Mouse (Mus musculus) intestine, postnatal 0 days (tissue): ENCODE measurements at regions not wholly inside any gene's neighbourhood (a gene's known extent, or its start where the extent isn't known, plus 50 kb on each side); places are given as distances from the start of the nearest gene placed in this dataset.
A peak's percentile ranks its signal among the peaks of the same experiment; 100 is the strongest.

Experiments
- ATAC-seq: fragments of 200-750 bp; cut with Nextera tagmentation; 2 replicates; pipeline ENCODE4 v1.8.0; 2017; ENCODE audit warnings: mild to moderate bottlenecking, moderate TSS enrichment, moderate library complexity
- H3K27ac ChIP-seq: fragments of 300-500 bp; sonication (generic); 2 replicates; pipeline ENCODE4 v1.5.1; 2014; ENCODE audit warnings: mild to moderate bottlenecking, low read depth, low read length, moderate library complexity
- H3K27me3 ChIP-seq: fragments of 300-500 bp; sonication (generic); replicated peaks from 2 replicates; pipeline ENCODE4 v1.6.1; 2014; ENCODE audit warnings: low read length, mixed read lengths; ENCODE audit not compliant: control insufficient read depth, insufficient read depth
- H3K36me3 ChIP-seq: fragments of 300-500 bp; sonication (generic); 2 replicates; pipeline ENCODE4 v1.6.1; 2014; ENCODE audit warnings: mild to moderate bottlenecking, moderate library complexity; ENCODE audit not compliant: control insufficient read depth, insufficient read depth
- H3K4me1 ChIP-seq: fragments of 300-500 bp; sonication (generic); replicated peaks from 2 replicates; pipeline ENCODE4 v1.6.1; 2014; ENCODE audit warnings: antibody characterized with exemption, low read length, mixed read lengths; ENCODE audit not compliant: control insufficient read depth, insufficient read depth
- H3K4me2 ChIP-seq: fragments of 300-500 bp; sonication (generic); replicated peaks from 2 replicates; pipeline ENCODE4 v1.6.1; 2014; ENCODE audit warnings: low read depth, mild to moderate bottlenecking, moderate library complexity
- H3K4me3 ChIP-seq: fragments of 300-500 bp; sonication (generic); 2 replicates; pipeline ENCODE4 v1.5.1; 2014; ENCODE audit warnings: low read depth, low read length
- H3K9ac ChIP-seq: fragments of 300-500 bp; sonication (generic); 2 replicates; pipeline ENCODE4 v1.6.1; 2014; ENCODE audit warnings: mild to moderate bottlenecking, low read depth, low read length
- H3K9me3 ChIP-seq: fragments of 300-500 bp; sonication (generic); 2 replicates; pipeline ENCODE4 v1.6.1; 2016; ENCODE audit warnings: mixed run types; ENCODE audit not compliant: control insufficient read depth
- CTCF ChIP-seq: sonication (generic); IDR thresholded peaks from 2 replicates; pipeline ENCODE4 v1.5.1; 2016; ENCODE audit warnings: low read depth, mild to moderate bottlenecking, control low read depth, antibody characterized with exemption, moderate library complexity
- WGBS: fragments of 180-500 bp; shearing (Covaris S2); extraction: QIAGEN DNeasy Blood & Tissue Kit; methylation state at CpG from one replicate; pipeline ENCODE4 v1.1.7; 2014; 5-methylcytosine and 5-hydroxymethylcytosine counted together

GRCm38 (mm10) chr3:23547546-23547945, 1471.1 kb downstream of the Tbl1xr1 start:
- H3K9me3 ChIP-seq: no peaks in the 10 kb centered on the region
- no peak for TF ChIP-seq CTCF
- H3K4me1 ChIP-seq: no peaks in the 10 kb centered on the region
- H3K9ac ChIP-seq: no peak overlapping the region
- 80% methylated on average over 3 of the region's 3 CpGs for WGBS
- H3K4me3 ChIP-seq: no peak overlapping the region
- no peak for ATAC-seq
- H3K4me2 ChIP-seq: no peak overlapping the region
- H3K36me3 ChIP-seq: no peaks in the 10 kb centered on the region
- no peak overlapping the region for H3K27ac ChIP-seq
- no peaks in the 10 kb centered on the region for H3K27me3 ChIP-seq

- ATAC-seq: no peak
- no peaks in the 10 kb centered on the region for H3K27me3 ChIP-seq
- H3K4me1 ChIP-seq: no peaks in the 10 kb centered on the region
- H3K36me3 ChIP-seq: no peaks in the 10 kb centered on the region
- no peak overlapping the region for H3K9ac ChIP-seq
- H3K9me3 ChIP-seq: no peaks in the 10 kb centered on the region
- H3K27ac ChIP-seq: no peak overlapping the region
- no peak overlapping the region for H3K4me2 ChIP-seq
- WGBS: 73% methylated on average over 2 of the region's 2 CpGs
- TF ChIP-seq CTCF: no peak
- H3K4me3 ChIP-seq: no peak overlapping the region
Measured at GRCm38 (mm10) chr3:23564340-23564739, 1487.9 kb downstream of the Tbl1xr1 start.

- TF ChIP-seq CTCF: no peak
- WGBS: 93% methylated on average over 12 of the region's 12 CpGs
- Histone ChIP-seq H3K27me3 (no peaks in the 10 kb centered on the region), H3K9ac (no peak overlapping the region), H3K4me2 (no peak overlapping the region), H3K9me3 (0 out of 2 replicates have a peak, but pooled peaks cover 2% of the 10 kb centered on the region), H3K4me1 (no peaks in the 10 kb centered on the region), H3K4me3 (no peak overlapping the region), H3K27ac (no peak overlapping the region), H3K36me3 (no peaks in the 10 kb centered on the region)
- no peak for ATAC-seq
Measured at GRCm38 (mm10) chr3:23568806-23569205, 1492.4 kb downstream of the Tbl1xr1 start.

GRCm38 (mm10) chr3:23592506-23593141, 1516.2 kb downstream of the Tbl1xr1 start:
- no peak for TF ChIP-seq CTCF
- Histone ChIP-seq H3K4me1 (no peaks in the 10 kb centered on the region), H3K36me3 (no peaks in the 10 kb centered on the region), H3K4me3 (no peak overlapping the region), H3K27ac (no peak overlapping the region), H3K9ac (no peak overlapping the region), H3K27me3 (no peaks in the 10 kb centered on the region), H3K4me2 (no peak overlapping the region), H3K9me3 (no peaks in the 10 kb centered on the region)
- ATAC-seq: no peak
- 65% methylated on average over 3 of the region's 3 CpGs for WGBS

- 0 out of 2 replicates have a peak, but pooled peaks have one; percentile 33 for ATAC-seq
- no peak for TF ChIP-seq CTCF
- H3K27me3 ChIP-seq: no peaks in the 10 kb centered on the region
- no peaks in the 10 kb centered on the region for H3K36me3 ChIP-seq
- H3K27ac ChIP-seq: no peak overlapping the region
- H3K4me3 ChIP-seq: no peak overlapping the region
- no peak overlapping the region for H3K9ac ChIP-seq
- no peaks in the 10 kb centered on the region for H3K9me3 ChIP-seq
- 68% methylated on average over 3 of the region's 3 CpGs for WGBS
- H3K4me2 ChIP-seq: no peak overlapping the region
- no peaks in the 10 kb centered on the region for H3K4me1 ChIP-seq
Measured at GRCm38 (mm10) chr3:23601469-23601868, 1525.0 kb downstream of the Tbl1xr1 start.

- no peak overlapping the region for H3K4me3 ChIP-seq
- H3K9me3 ChIP-seq: no peaks in the 10 kb centered on the region
- no peak for TF ChIP-seq CTCF
- H3K36me3 ChIP-seq: no peaks in the 10 kb centered on the region
- H3K27me3 ChIP-seq: no peaks in the 10 kb centered on the region
- WGBS: 41% methylated on average over 2 of the region's 2 CpGs
- H3K27ac ChIP-seq: no peak overlapping the region
- no peak for ATAC-seq
- no peak overlapping the region for H3K9ac ChIP-seq
- no peaks in the 10 kb centered on the region for H3K4me1 ChIP-seq
- no peak overlapping the region for H3K4me2 ChIP-seq
Measured at GRCm38 (mm10) chr3:23610054-23610453, 1533.6 kb downstream of the Tbl1xr1 start.
